Mouse (Mus musculus) ES-E14 (cell line): ENCODE results near the gene Rps6ka1. TPM values are rescaled to one million over a fixed set of nuclear protein-coding genes. Genes with fewer than 3 reads are reported as not detected.

ENCODE experiments used
- DNase-seq: peaks from one replicate; pipeline ENCODE4 v3.0.0-alpha.2; 2013; ENCODE audit warnings: low read depth, low spot score
- H3K27ac ChIP-seq: 2 replicates; pipeline ENCODE4 v1.5.1; 2012; ENCODE audit warnings: low read depth, mild to moderate bottlenecking, low read length, moderate library complexity, mixed read lengths; ENCODE audit not compliant: poor library complexity, insufficient read depth, severe bottlenecking
- H3K36me3 ChIP-seq: 2 replicates; pipeline ENCODE4 v1.6.1; 2012; ENCODE audit warnings: mild to moderate bottlenecking, low read length, moderate library complexity, mixed read lengths; ENCODE audit not compliant: control insufficient read depth, poor library complexity, insufficient read depth, severe bottlenecking
- H3K4me1 ChIP-seq, 2 experiments: fragments of 150-350 bp in 1 of 2; sonication (generic) in 1 of 2; 2 replicates each; pipeline ENCODE4 v1.6.1; 2012; ENCODE audit warnings: low read length in 2 of 2, mild to moderate bottlenecking in 1 of 2, mixed read lengths in 1 of 2; ENCODE audit not compliant: control insufficient read depth in 2 of 2, insufficient read depth in 2 of 2, poor library complexity in 1 of 2
- H3K4me3 ChIP-seq, 2 experiments: fragments of 150-350 bp in 1 of 2; sonication (generic) in 1 of 2; 2 replicates each; pipeline ENCODE4 v1.5.1; 2012; ENCODE audit warnings: low read length in 2 of 2, low read depth in 1 of 2, mild to moderate bottlenecking in 1 of 2, mixed read lengths in 1 of 2; ENCODE audit not compliant: insufficient read depth in 1 of 2, poor library complexity in 1 of 2, severe bottlenecking in 1 of 2
- H3K9ac ChIP-seq: 2 replicates; pipeline ENCODE4 v1.6.1; 2012; ENCODE audit warnings: low read depth, mild to moderate bottlenecking, low read length, mixed read lengths; ENCODE audit not compliant: poor library complexity, insufficient read depth, severe bottlenecking
- H3K9me3 ChIP-seq: fragments of 150-350 bp; sonication (generic); 2 replicates; pipeline ENCODE4 v1.6.1; 2012; ENCODE audit warnings: low read depth, mild to moderate bottlenecking, low read length; ENCODE audit not compliant: control insufficient read depth, insufficient read depth
- CHD2 ChIP-seq: IDR thresholded peaks from 2 replicates; pipeline ENCODE4 v1.6.1; 2014; ENCODE audit warnings: mild to moderate bottlenecking, low read depth, low read length, inconsistent platforms
- HCFC1 ChIP-seq: IDR thresholded peaks from 2 replicates; pipeline ENCODE4 v1.6.1; 2012; ENCODE audit warnings: low read length, inconsistent platforms, borderline replicate concordance; ENCODE audit not compliant: insufficient read depth
- MAFK ChIP-seq: IDR thresholded peaks from 2 replicates; pipeline ENCODE4 v1.6.1; 2014; ENCODE audit warnings: mild to moderate bottlenecking, low read depth, low read length, inconsistent platforms; ENCODE audit not compliant: insufficient read depth
- ZC3H11A ChIP-seq: IDR thresholded peaks from 2 replicates; pipeline ENCODE4 v1.6.1; 2012; ENCODE audit warnings: low read depth, mild to moderate bottlenecking, inconsistent platforms, low read length, borderline replicate concordance
- ZNF384 ChIP-seq: IDR thresholded peaks from 2 replicates; pipeline ENCODE4 v1.6.1; 2012; ENCODE audit warnings: low read depth, low read length, inconsistent platforms
- in situ Hi-C, 2 experiments: fragments of 600-800 bp; cut with MboI; formaldehyde crosslinking; loops; one replicate each; pipeline ENCODE4 v1.15.1; 2025; ENCODE audit warnings: low sequenced_read_pairs in 2 of 2, inconsistent platforms in 1 of 2; ENCODE audit not compliant: unreplicated experiment in 2 of 2
- total RNA-seq: library from RNA; depleted of rRNA; stranded (reverse); fragments of 300-350 nt; gene quantifications from 2 replicates; pipeline ENCODE4 v1.2.3, GENCODE M21; 2012

Rps6ka1 gene
- total RNA-seq, 1 experiment: 87.1 TPM

DNA sequence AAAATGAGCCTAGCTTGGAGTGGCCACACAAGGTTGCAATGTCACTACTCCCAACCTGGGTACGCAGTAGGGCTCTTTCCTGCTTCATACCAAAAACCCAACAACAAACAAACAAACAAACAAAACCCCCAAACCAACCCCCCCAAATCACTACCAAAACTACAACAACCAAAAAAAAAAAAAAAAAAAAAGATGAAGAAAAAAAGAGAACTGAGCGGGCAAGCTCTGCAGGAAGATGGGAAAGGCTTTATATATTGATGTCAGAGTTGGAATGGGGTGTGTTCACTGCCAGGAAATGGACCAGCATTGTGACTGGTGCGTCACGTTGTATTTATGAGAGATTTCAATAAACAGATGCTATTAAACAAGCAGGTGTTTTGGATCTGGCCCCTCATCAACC, 33.0 kb downstream of the Rps6ka1 start:
- peaks cover 34% of the 10 kb centered on the region for H3K36me3 ChIP-seq
- H3K4me1 ChIP-seq: no peaks in the 10 kb centered on the region
- H3K4me3 ChIP-seq: no peak overlapping the region
- no peak overlapping the region for H3K9ac ChIP-seq
- no peaks in the 10 kb centered on the region for H3K9me3 ChIP-seq
- in situ Hi-C loops: no loop called here
- no peak for TF ChIP-seq MAFK
- no peak for DNase-seq
- no peak overlapping the region for H3K27ac ChIP-seq

DNA sequence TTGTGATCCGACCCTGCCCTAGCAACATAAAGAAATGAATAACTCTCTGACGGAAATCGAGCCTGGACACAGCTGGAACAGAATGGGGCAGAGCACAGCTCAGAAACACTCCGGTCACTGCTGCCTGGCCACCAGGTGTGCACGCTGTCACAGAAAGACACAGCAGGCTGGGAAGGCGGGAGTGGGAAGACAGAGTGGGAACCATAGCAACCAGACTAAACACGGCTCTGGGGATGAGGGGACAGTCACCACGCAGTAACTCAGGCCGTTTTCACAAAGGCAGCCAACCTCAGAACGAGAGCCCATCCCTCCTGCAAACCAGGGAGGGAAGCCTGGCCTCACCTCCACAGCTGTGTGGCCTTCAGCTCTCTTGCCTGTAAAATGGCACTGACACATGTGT, 34.0 kb downstream of the Rps6ka1 start:
- H3K27ac ChIP-seq: no peak overlapping the region
- no peak overlapping the region for H3K4me3 ChIP-seq
- in situ Hi-C loops: no loop called here
- H3K9me3 ChIP-seq: no peaks in the 10 kb centered on the region
- peaks cover 31% of the 10 kb centered on the region for H3K36me3 ChIP-seq
- H3K9ac ChIP-seq: no peak overlapping the region
- no peaks in the 10 kb centered on the region for H3K4me1 ChIP-seq
- no peak for DNase-seq
- TF ChIP-seq ZC3H11A (no peak), ZNF384 (no peak), MAFK (no peak), CHD2 (no peak), HCFC1 (no peak)

DNA sequence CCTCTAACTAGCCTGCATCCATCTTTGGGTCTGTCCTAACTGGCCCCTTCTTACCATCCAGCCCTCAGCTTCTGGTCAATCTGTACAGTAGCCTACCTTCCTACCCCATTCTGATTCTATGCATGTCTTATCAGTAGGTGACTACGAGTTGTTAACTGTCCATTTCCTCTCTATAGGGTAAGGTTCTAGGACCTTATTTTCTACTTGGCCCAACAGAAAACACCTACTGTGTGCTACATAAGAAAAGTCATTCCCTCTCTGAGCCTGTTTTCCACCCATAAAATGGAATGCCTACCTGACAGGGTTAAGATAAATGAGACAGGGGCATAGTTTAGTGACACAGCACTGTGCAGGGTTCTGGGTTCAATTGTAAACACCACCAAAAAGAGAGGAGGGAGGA, 41.0 kb downstream of the Rps6ka1 start:
- TF ChIP-seq CHD2 (no peak), ZC3H11A (no peak), ZNF384 (no peak), HCFC1 (no peak), MAFK (no peak)
- Histone ChIP-seq H3K9ac (no peak overlapping the region), H3K27ac (no peak overlapping the region), H3K4me1 (peaks cover 0 to 10% of the 10 kb centered on the region in 2 experiments; a peak in 2 of 4 replicates), H3K36me3 (peaks cover 33% of the 10 kb centered on the region), H3K9me3 (no peaks in the 10 kb centered on the region), H3K4me3 (no peak overlapping the region)
- in situ Hi-C loops: loop anchor here in 1 of 2 experiments (25.0 kb wide), 1 partner anchor 259 kb away; the partner anchor contains the start of gene Gpn2
- DNase-seq: no peak

DNA sequence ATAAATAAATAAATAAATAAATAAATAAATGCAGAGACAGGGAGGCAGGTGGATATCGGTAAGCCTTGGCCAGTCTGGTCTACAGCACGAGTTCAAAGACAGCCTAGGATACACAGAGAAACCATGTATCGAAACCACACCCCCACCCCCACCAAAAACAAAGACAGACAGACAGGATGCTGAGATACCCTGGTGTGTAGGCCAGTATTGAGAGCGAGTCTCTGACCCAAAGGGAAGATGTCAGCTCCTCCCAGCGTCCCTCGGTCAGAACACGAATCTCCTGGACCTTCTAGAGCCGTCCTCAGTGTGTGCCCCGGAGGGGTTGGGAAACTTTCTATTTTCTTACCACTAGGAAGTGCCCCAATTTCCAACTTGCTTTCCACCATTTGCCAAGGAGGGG, 42.5 kb downstream of the Rps6ka1 start:
- Histone ChIP-seq H3K27ac (no peak overlapping the region), H3K4me1 (peaks cover 0 to 10% of the 10 kb centered on the region in 2 experiments; a peak in 2 of 4 replicates), H3K9me3 (no peaks in the 10 kb centered on the region), H3K36me3 (peaks cover 18% of the 10 kb centered on the region), H3K4me3 (no peak overlapping the region), H3K9ac (no peak overlapping the region)
- TF ChIP-seq HCFC1 (no peak), ZC3H11A (no peak), MAFK (no peak)
- in situ Hi-C loops: loop anchor here in 1 of 2 experiments (25.0 kb wide), 1 partner anchor 258 kb away; the partner anchor contains the start of gene Gpn2
- no peak for DNase-seq

DNA sequence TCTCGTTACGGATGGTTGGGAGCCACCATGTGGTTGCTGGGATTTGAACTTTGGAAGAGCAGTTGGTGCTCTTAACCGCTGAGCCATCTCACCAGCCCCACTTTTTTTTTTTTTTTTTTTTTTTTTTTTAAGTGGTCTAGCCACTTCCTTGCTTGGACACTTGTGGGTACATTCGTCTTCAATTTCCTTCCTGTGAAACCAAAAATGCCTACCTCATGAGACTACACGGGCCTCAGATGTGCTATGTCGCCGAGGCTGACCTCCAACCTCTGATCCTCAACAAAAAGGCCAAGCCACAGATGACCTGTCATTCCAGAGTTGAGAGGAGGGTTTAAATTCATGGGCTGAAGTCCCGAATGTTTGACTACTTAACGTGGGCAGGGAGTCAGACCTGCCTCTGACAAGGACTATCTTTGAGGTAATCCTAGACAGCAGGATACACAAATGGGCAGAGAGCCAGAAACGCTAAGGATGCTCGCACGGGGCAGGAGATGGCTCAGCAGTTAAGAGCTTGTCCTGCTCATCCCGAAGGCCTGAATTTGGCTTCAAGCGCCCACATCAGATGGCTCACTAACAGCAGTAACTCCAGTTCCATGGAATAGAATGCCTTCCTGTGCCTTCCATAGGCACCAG, 43.3 kb downstream of the Rps6ka1 start:
- Histone ChIP-seq H3K27ac (no peak overlapping the region), H3K4me1 (peaks cover 0 to 13% of the 10 kb centered on the region in 2 experiments; a peak in 2 of 4 replicates), H3K9ac (no peak overlapping the region), H3K36me3 (peaks cover 15% of the 10 kb centered on the region), H3K4me3 (no peak overlapping the region), H3K9me3 (no peaks in the 10 kb centered on the region)
- in situ Hi-C loops: loop anchor here in 1 of 2 experiments (25.0 kb wide), 1 partner anchor 257 kb away; the partner anchor contains the start of gene Gpn2
- no peak for TF ChIP-seq HCFC1
- TF ChIP-seq CHD2: no peak
- DNase-seq: no peak
